Mouse (Mus musculus) erythroid progenitor cell, adult 5-6 weeks (primary cell): ENCODE results near the gene Gipc1. TPM values are rescaled to one million over a fixed set of nuclear protein-coding genes. Genes with fewer than 3 reads are reported as not detected.
A peak's percentile ranks its signal among the peaks of the same experiment; 100 is the strongest.

Experiments used
- ATAC-seq: replicated peaks from 2 replicates; pipeline ENCODE4 v1.8.0; 2016; ENCODE audit warnings: moderate number of reproducible peaks, mild to moderate bottlenecking, moderate TSS enrichment, inconsistent platforms; ENCODE audit not compliant: poor library complexity, low FRiP score, severe bottlenecking
- total RNA-seq, 2 experiments: library from RNA; stranded (forward) in 1 of 2; stranded (reverse) in 1 of 2; fragments of 150-400 nt in 1 of 2; fragments of 186-747, 209-891 nt in 1 of 2; gene quantifications; 2 replicates each; pipeline versions ENCODE4 v1.2.3 to v1.2.4; 2015 to 2017; ENCODE audit warnings: low replicate concordance in 2 of 2

Gipc1 gene
- total RNA-seq, 2 experiments from 2014 or later, result 5.9 to 9.3 TPM

GRCm38 (mm10) chr8:83639649-83640048 lies 12.8 kb upstream of the Gipc1 start:
- peak; percentile 65; the same call in 1 of the 2 replicates for ATAC-seq

GRCm38 (mm10) chr8:83647511-83647910 lies 5.0 kb upstream of the Gipc1 start:
- ATAC-seq, result no peak

- no peak for ATAC-seq
Measured at GRCm38 (mm10) chr8:83648031-83648430, 4.4 kb upstream of the Gipc1 start.

- no peak for ATAC-seq
Measured at GRCm38 (mm10) chr8:83649699-83650098, 2.8 kb upstream of the Gipc1 start.

GRCm38 (mm10) chr8:83652744-83653661 lies 526 bp downstream of the Gipc1 start:
- no peak for ATAC-seq

GRCm38 (mm10) chr8:83653662-83654017 lies 1.2 kb downstream of the Gipc1 start:
- ATAC-seq, result no peak

GRCm38 (mm10) chr8:83654725-83655124 lies 2.2 kb downstream of the Gipc1 start:
- ATAC-seq, result no peak

- ATAC-seq, result no peak
Measured at GRCm38 (mm10) chr8:83656043-83656442, 3.6 kb downstream of the Gipc1 start.

GRCm38 (mm10) chr8:83656484-83657246 lies 4.2 kb downstream of the Gipc1 start:
- no peak for ATAC-seq

- ATAC-seq, result no peak
Measured at GRCm38 (mm10) chr8:83660545-83660944, 8.1 kb downstream of the Gipc1 start.

GRCm38 (mm10) chr8:83660995-83661680 lies 8.7 kb downstream of the Gipc1 start:
- no peak for ATAC-seq

GRCm38 (mm10) chr8:83662421-83662826 lies 9.9 kb downstream of the Gipc1 start:
- ATAC-seq, result peak; percentile 80

- ATAC-seq, result no peak
Measured at GRCm38 (mm10) chr8:83664096-83664495, 11.6 kb downstream of the Gipc1 start.

GRCm38 (mm10) chr8:83664931-83665625 lies 12.6 kb downstream of the Gipc1 start:
- ATAC-seq, result no peak

- ATAC-seq, result no peak
Measured at GRCm38 (mm10) chr8:83665969-83666865, 13.7 kb downstream of the Gipc1 start, which contains the start of gene Ptger1. TSS of gene Ptger1 (plus strand) at chr8:83666678.

- ATAC-seq, result no peak
Measured at GRCm38 (mm10) chr8:83666866-83667234, 14.4 kb downstream of the Gipc1 start.

GRCm38 (mm10) chr8:83667526-83667925 lies 15.0 kb downstream of the Gipc1 start:
- ATAC-seq, result no peak

- no peak for ATAC-seq
Measured at GRCm38 (mm10) chr8:83668010-83668916, 15.8 kb downstream of the Gipc1 start.
